Mouse (Mus musculus) forebrain, embryonic 11.5 days (tissue): Measurements from ENCODE around the gene Rpa2. TPM values are rescaled to one million over a fixed set of nuclear protein-coding genes. Genes with fewer than 3 reads are reported as not detected.
"Not testable (repeated sequence)": the region's sequence is repeated elsewhere in the genome, so short reads cannot be mapped to it uniquely, and the experiment has no call there.

Source experiments
- ATAC-seq: fragments of 200-750 bp; cut with Nextera tagmentation; replicated peaks from 2 replicates; pipeline ENCODE4 v1.8.0; 2017; ENCODE audit warnings: moderate TSS enrichment; ENCODE audit not compliant: low FRiP score
- DNase-seq: peaks from one replicate; pipeline ENCODE4 v3.0.0-alpha.2; 2017; ENCODE audit warnings: low spot score
- H3K27ac ChIP-seq: fragments of 300-500 bp; sonication (generic); 2 replicates; pipeline ENCODE4 v1.5.1; 2014; ENCODE audit warnings: low read depth, low read length
- H3K27me3 ChIP-seq: fragments of 300-500 bp; sonication (generic); 2 replicates; pipeline ENCODE4 v1.6.1; 2014; ENCODE audit warnings: mild to moderate bottlenecking, low read length, mixed read lengths; ENCODE audit not compliant: control insufficient read depth, insufficient read depth
- H3K36me3 ChIP-seq: fragments of 300-500 bp; sonication (generic); 2 replicates; pipeline ENCODE4 v1.6.1; 2014; ENCODE audit warnings: mild to moderate bottlenecking, low read length, moderate library complexity, mixed read lengths; ENCODE audit not compliant: control insufficient read depth, insufficient read depth
- H3K4me1 ChIP-seq: fragments of 300-500 bp; sonication (generic); replicated peaks from 2 replicates; pipeline ENCODE4 v1.6.1; 2014; ENCODE audit warnings: low read length, mixed read lengths; ENCODE audit not compliant: control insufficient read depth, insufficient read depth
- H3K4me2 ChIP-seq: fragments of 300-500 bp; sonication (generic); 2 replicates; pipeline ENCODE4 v1.6.1; 2014; ENCODE audit warnings: low read depth, mild to moderate bottlenecking, low read length, moderate library complexity, mixed read lengths; ENCODE audit not compliant: severe bottlenecking
- H3K4me3 ChIP-seq: fragments of 300-500 bp; sonication (generic); 2 replicates; pipeline ENCODE4 v1.5.1; 2014; ENCODE audit warnings: low read depth, low read length
- H3K9ac ChIP-seq: fragments of 300-500 bp; sonication (generic); 2 replicates; pipeline ENCODE4 v1.6.1; 2014; ENCODE audit warnings: low read length
- H3K9me3 ChIP-seq: fragments of 300-500 bp; sonication (generic); 2 replicates; pipeline ENCODE4 v1.6.1; 2016; ENCODE audit warnings: low read length, mixed read lengths; ENCODE audit not compliant: control insufficient read depth
- WGBS: fragments of 180-500 bp; shearing (Covaris S2); extraction: QIAGEN DNeasy Blood & Tissue Kit; methylation state at CpG from one replicate; pipeline ENCODE4 v1.1.7; 2014; 5-methylcytosine and 5-hydroxymethylcytosine counted together
- polyA plus RNA-seq: library from polyadenylated mRNA; unstranded; fragments of >200 nt; fragmentation: Nextera tagmentation; extraction: Ambion mirVana; gene quantifications from 2 replicates; pipeline ENCODE4 v1.2.1, GENCODE M21; 2014

Gene Rpa2
- polyA plus RNA-seq, 1 experiment from 2014 or later = 177 TPM

- peak within 1 kb of the TSS; percentile 19; the same call in 1 of the 2 replicates for H3K4me3 ChIP-seq
- H3K4me1 ChIP-seq = peaks cover 5% of the 10 kb centered on the region; the same call in 1 of the 2 replicates
- no peaks in the 10 kb centered on the region for H3K9me3 ChIP-seq
- no peaks in the 10 kb centered on the region for H3K36me3 ChIP-seq
- no peak within 1 kb of the TSS for H3K27ac ChIP-seq
- 4% methylated on average over 21 of the region's 21 CpGs for WGBS
- ATAC-seq = no peak; the same call in 1 of the 2 replicates
- H3K4me2 ChIP-seq = peak within 1 kb of the TSS; percentile 50
- peak; percentile 82 for DNase-seq
- H3K27me3 ChIP-seq = peaks cover 3% of the 10 kb centered on the region; the same call in 1 of the 2 replicates
- peak within 1 kb of the TSS; percentile 14 for H3K9ac ChIP-seq
Measured at GRCm38 (mm10) chr4:132796196-132796886, 28.2 kb downstream of the Rpa2 start, which contains the start of gene Themis2. Gene Themis2, minus strand, starts transcription at chr4:132796387.

- H3K4me3 ChIP-seq = no peak overlapping the region
- no peaks in the 10 kb centered on the region for H3K36me3 ChIP-seq
- no peak overlapping the region for H3K27ac ChIP-seq
- WGBS = 87% methylated on average over 1 of the region's 1 CpGs
- H3K9me3 ChIP-seq = no peaks in the 10 kb centered on the region
- H3K4me1 ChIP-seq = peaks cover 5% of the 10 kb centered on the region; the same call in 1 of the 2 replicates
- H3K27me3 ChIP-seq = peaks cover 3% of the 10 kb centered on the region; the same call in 1 of the 2 replicates
- no peak overlapping the region for H3K9ac ChIP-seq
- no peak overlapping the region for H3K4me2 ChIP-seq
- no peak for DNase-seq
- ATAC-seq = no peak
Measured at GRCm38 (mm10) chr4:132797461-132797860, 29.3 kb downstream of the Rpa2 start.

- no peak overlapping the region for H3K27ac ChIP-seq
- H3K27me3 ChIP-seq = peaks cover 3% of the 10 kb centered on the region; the same call in 1 of the 2 replicates
- no peak overlapping the region for H3K9ac ChIP-seq
- no peaks in the 10 kb centered on the region for H3K9me3 ChIP-seq
- no peak overlapping the region for H3K4me3 ChIP-seq
- no peak for DNase-seq
- H3K4me1 ChIP-seq = peaks cover 5% of the 10 kb centered on the region; the same call in 1 of the 2 replicates
- WGBS = 74% methylated on average over 4 of the region's 4 CpGs
- H3K4me2 ChIP-seq = no peak overlapping the region
- H3K36me3 ChIP-seq = no peaks in the 10 kb centered on the region
- ATAC-seq = no peak
Measured at GRCm38 (mm10) chr4:132798028-132798427, 29.9 kb downstream of the Rpa2 start.

GRCm38 (mm10) chr4:132798666-132799065, 30.5 kb downstream of the Rpa2 start:
- WGBS = 89% methylated on average over 3 of the region's 3 CpGs
- H3K27me3 ChIP-seq, ATAC-seq: not testable (repeated sequence)

GRCm38 (mm10) chr4:132799845-132800244, 31.7 kb downstream of the Rpa2 start:
- Histone ChIP-seq H3K27ac (no peak overlapping the region), H3K9ac (no peak overlapping the region), H3K4me3 (no peak overlapping the region), H3K36me3 (no peaks in the 10 kb centered on the region), H3K4me2 (no peak overlapping the region), H3K9me3 (no peaks in the 10 kb centered on the region), H3K27me3 (peaks cover 1% of the 10 kb centered on the region; the same call in 1 of the 2 replicates), H3K4me1 (peaks cover 5% of the 10 kb centered on the region; the same call in 1 of the 2 replicates)
- WGBS = 84% methylated on average over 4 of the region's 4 CpGs
- no peak for ATAC-seq
- DNase-seq = no peak

More at GRCm38 (mm10) chr4:132798666-132799065, 30.5 kb downstream of the Rpa2 start:
- H3K9me3 ChIP-seq, H3K36me3 ChIP-seq, DNase-seq, H3K4me1 ChIP-seq, H3K9ac ChIP-seq, H3K4me3 ChIP-seq, H3K4me2 ChIP-seq, H3K27ac ChIP-seq: not testable (repeated sequence)

GRCm38 (mm10) chr4:132801176-132802077, 33.3 kb downstream of the Rpa2 start:
- 89% methylated on average over 18 of the region's 18 CpGs for WGBS
- no peaks in the 10 kb centered on the region for H3K27me3 ChIP-seq
- no peak for ATAC-seq
- no peak for DNase-seq
- H3K9me3 ChIP-seq = no peaks in the 10 kb centered on the region
- H3K36me3 ChIP-seq = no peaks in the 10 kb centered on the region
- H3K4me1 ChIP-seq = no peaks in the 10 kb centered on the region
- no peak overlapping the region for H3K9ac ChIP-seq
- no peak overlapping the region for H3K4me3 ChIP-seq
- no peak overlapping the region for H3K4me2 ChIP-seq
- no peak overlapping the region for H3K27ac ChIP-seq

- Histone ChIP-seq H3K4me1 (no peaks in the 10 kb centered on the region), H3K4me2 (no peak overlapping the region), H3K4me3 (no peak overlapping the region), H3K27ac (no peak overlapping the region), H3K27me3 (no peaks in the 10 kb centered on the region), H3K36me3 (no peaks in the 10 kb centered on the region), H3K9me3 (no peaks in the 10 kb centered on the region), H3K9ac (no peak overlapping the region)
- no peak for ATAC-seq
- no peak for DNase-seq
- WGBS = 72% methylated on average over 16 of the region's 16 CpGs
Measured at GRCm38 (mm10) chr4:132802171-132802637, 34.1 kb downstream of the Rpa2 start.

- Histone ChIP-seq H3K4me1 (no peaks in the 10 kb centered on the region), H3K9me3 (no peaks in the 10 kb centered on the region), H3K27me3 (no peaks in the 10 kb centered on the region), H3K4me3 (no peak overlapping the region), H3K27ac (no peak overlapping the region), H3K9ac (no peak overlapping the region), H3K4me2 (no peak overlapping the region), H3K36me3 (no peaks in the 10 kb centered on the region)
- ATAC-seq (no peak), DNase-seq (no peak)
- 93% methylated on average over 5 of the region's 5 CpGs for WGBS
Measured at GRCm38 (mm10) chr4:132803212-132803611, 35.1 kb downstream of the Rpa2 start.
